Mouse (Mus musculus) myocyte (in vitro differentiated cells): ENCODE data around the gene Sema4b. TPM values are rescaled to one million over a fixed set of nuclear protein-coding genes. Genes with fewer than 3 reads are reported as not detected.

Experiments
- H3K27me3 ChIP-seq: one replicate; pipeline ENCODE4 v1.6.1; 2011; ENCODE audit not compliant: control insufficient read depth, insufficient read depth, insufficient read length
- H3K36me3 ChIP-seq: one replicate; pipeline ENCODE4 v1.6.1; 2011; ENCODE audit not compliant: control insufficient read depth, insufficient read depth
- H3K4me2 ChIP-seq: one replicate; pipeline ENCODE4 v1.6.1; 2011; ENCODE audit warnings: low read depth, control low read depth
- H3K4me3 ChIP-seq: one replicate; pipeline ENCODE4 v1.5.1; 2011; ENCODE audit warnings: mild to moderate bottlenecking, control low read depth, moderate library complexity
- H3K79me2 ChIP-seq: one replicate; pipeline ENCODE4 v1.6.1; 2011; ENCODE audit not compliant: control insufficient read depth, insufficient read depth
- H3ac ChIP-seq: one replicate; pipeline ENCODE4 v1.6.1; 2011; ENCODE audit not compliant: control insufficient read depth, insufficient read length
- CEBPB ChIP-seq: IDR thresholded peaks from 2 replicates; pipeline ENCODE4 v1.6.1; 2011; ENCODE audit warnings: mild to moderate bottlenecking, moderate library complexity; ENCODE audit not compliant: poor library complexity, insufficient read depth, severe bottlenecking
- E2F4 ChIP-seq: IDR thresholded peaks from one replicate; pipeline ENCODE4 v1.6.1; 2011; ENCODE audit warnings: mild to moderate bottlenecking, control low read depth, moderate library complexity; ENCODE audit not compliant: insufficient read depth
- MAX ChIP-seq: IDR thresholded peaks from one replicate; pipeline ENCODE4 v1.6.1; 2011; ENCODE audit warnings: low read depth, mild to moderate bottlenecking, control low read depth
- MYOD1 ChIP-seq, 3 experiments: IDR thresholded peaks; one replicate each; pipeline ENCODE4 v1.6.1; 2011; ENCODE audit warnings: control low read depth in 2 of 3, low read depth in 2 of 3, mild to moderate bottlenecking in 2 of 3, moderate library complexity in 1 of 3; ENCODE audit not compliant: insufficient read length in 2 of 3, control insufficient read depth in 1 of 3
- MYOG ChIP-seq, 3 experiments: IDR thresholded peaks; one replicate each; pipeline ENCODE4 v1.6.1; 2011; ENCODE audit warnings: control low read depth in 2 of 3, low read depth in 2 of 3, mild to moderate bottlenecking in 2 of 3; ENCODE audit not compliant: insufficient read length in 2 of 3, control insufficient read depth in 1 of 3, insufficient read depth in 1 of 3
- POLR2A ChIP-seq: IDR thresholded peaks from one replicate; pipeline ENCODE4 v1.6.1; 2011; ENCODE audit warnings: low read depth, mild to moderate bottlenecking, control low read depth, moderate library complexity; ENCODE audit not compliant: insufficient read length
- POLR2AphosphoS2 ChIP-seq: IDR thresholded peaks from one replicate; pipeline ENCODE4 v1.6.1; 2011; ENCODE audit warnings: low read depth, control low read depth; ENCODE audit not compliant: insufficient read length
- REST ChIP-seq: IDR thresholded peaks from one replicate; pipeline ENCODE4 v1.6.1; 2011; ENCODE audit warnings: mild to moderate bottlenecking, control low read depth, moderate library complexity; ENCODE audit not compliant: insufficient read depth, insufficient read length
- SRF ChIP-seq: IDR thresholded peaks from one replicate; pipeline ENCODE4 v1.6.1; 2011; ENCODE audit warnings: low read depth; ENCODE audit not compliant: control insufficient read depth, insufficient read length
- TCF12 ChIP-seq: IDR thresholded peaks from one replicate; pipeline ENCODE4 v1.6.1; 2011; ENCODE audit warnings: mild to moderate bottlenecking, control low read depth; ENCODE audit not compliant: poor library complexity, insufficient read depth, severe bottlenecking
- TCF3 ChIP-seq: IDR thresholded peaks from one replicate; pipeline ENCODE4 v1.6.1; 2011; ENCODE audit warnings: low read depth, control low read depth; ENCODE audit not compliant: insufficient read length
- USF1 ChIP-seq: IDR thresholded peaks from one replicate; pipeline ENCODE4 v1.6.1; 2011; ENCODE audit warnings: low read depth, mild to moderate bottlenecking, control low read depth, moderate library complexity
- polyA plus RNA-seq: library from polyadenylated mRNA; unstranded; fragments of >200 nt; fragmentation: generic; extraction: Trizol; gene quantifications from one replicate; pipeline ENCODE4 v1.2.1, GENCODE M21; 2012; ENCODE audit warnings: missing spikeins

The Sema4b gene
- polyA plus RNA-seq, 1 experiment = 11.4 TPM

DNA sequence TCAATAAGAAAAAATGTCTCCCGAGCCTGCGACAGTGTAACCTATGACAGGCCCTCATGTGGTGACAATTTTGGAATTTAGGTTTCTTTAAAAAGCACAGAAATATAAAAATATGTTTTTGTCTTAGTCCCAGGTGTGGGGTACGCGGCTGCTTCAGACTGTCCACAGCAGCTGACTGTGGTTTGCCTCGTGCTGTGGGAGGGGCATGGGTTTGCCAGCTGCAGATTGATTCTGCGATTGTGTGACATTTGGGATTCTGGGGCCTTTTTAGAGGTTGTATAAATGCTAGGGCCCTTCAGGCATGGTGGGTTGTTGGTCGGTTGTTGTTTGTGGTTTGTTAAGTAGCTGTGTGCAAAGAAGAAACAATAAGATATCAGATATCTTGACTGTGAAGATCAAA is 18.3 kb downstream of the Sema4b start:
- Histone ChIP-seq H3K79me2 (peaks cover 96% of the 10 kb centered on the region), H3ac (no peak overlapping the region), H3K4me3 (no peak overlapping the region), H3K4me2 (peak overlapping the region; percentile 27), H3K36me3 (no peaks in the 10 kb centered on the region), H3K27me3 (no peaks in the 10 kb centered on the region)
- TF ChIP-seq USF1 (no peak), REST (no peak), E2F4 (no peak), MAX (no peak), POLR2AphosphoS2 (no peak), POLR2A (no peak), MYOD1 (IDR thresholded peaks at IDR 0.05; ENCODE audit: control insufficient read depth in 1 of 3, insufficient read length in 2 of 3, low read depth in 2 of 3) (peak; percentile 45 to 89 (median 83)), SRF (no peak), MYOG (IDR thresholded peaks at IDR 0.05; ENCODE audit: control insufficient read depth in 1 of 3, insufficient read depth in 1 of 3, insufficient read length in 2 of 3, low read depth in 2 of 3) (peak in 2 of 3 experiments; percentile 87 to 92), TCF12 (peak; percentile 63), TCF3 (peak; percentile 85), CEBPB (no peak)

DNA sequence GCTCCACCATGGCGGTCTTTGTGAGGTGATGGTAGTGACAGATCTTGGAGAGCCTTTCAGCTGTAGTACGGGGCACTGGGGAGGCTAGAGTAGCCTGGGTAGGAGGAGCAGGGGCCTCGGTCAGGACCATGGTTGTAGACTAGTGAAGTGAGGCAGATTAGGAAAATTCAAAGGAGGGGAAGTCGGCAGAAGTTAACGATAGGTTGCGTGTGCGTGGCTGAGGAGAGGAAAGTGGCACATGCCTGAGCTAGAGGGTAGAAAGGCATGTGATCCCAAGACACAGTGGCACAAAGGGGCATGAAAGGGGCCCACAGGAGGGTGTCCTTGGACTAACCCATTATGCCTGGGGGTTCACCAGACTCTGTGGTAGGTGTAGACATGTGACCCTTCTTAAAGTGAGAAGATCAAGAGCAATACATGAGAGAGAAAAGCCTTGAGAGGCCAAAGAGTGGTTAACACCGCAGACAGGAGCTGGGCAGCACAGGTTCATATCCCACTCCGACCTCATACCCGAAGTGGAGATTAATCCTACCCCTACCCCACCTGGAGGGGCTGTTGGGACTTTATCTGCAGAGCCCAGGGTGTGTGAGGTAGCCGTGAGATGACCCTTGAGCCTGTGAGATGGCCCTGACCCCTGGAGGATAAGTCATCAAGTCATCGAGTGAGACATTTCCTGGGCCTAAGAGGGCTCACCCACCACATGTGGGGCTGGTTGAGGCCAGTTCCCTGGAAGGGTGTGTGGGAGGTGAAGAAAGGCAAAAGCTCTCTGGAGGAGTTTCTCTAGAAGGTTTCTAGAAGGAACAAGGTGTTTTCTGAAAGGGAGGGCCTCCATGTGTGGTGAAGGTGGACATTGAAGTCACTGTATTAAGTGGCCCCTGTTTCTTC is 19.3 kb downstream of the Sema4b start:
- TF ChIP-seq TCF12 (no peak), MYOG (IDR thresholded peaks at IDR 0.05; ENCODE audit: control insufficient read depth in 1 of 3, insufficient read depth in 1 of 3, insufficient read length in 2 of 3, low read depth in 2 of 3) (no peak), MAX (no peak)
- Histone ChIP-seq H3K4me3 (no peak overlapping the region), H3K79me2 (peaks cover 96% of the 10 kb centered on the region), H3ac (no peak overlapping the region), H3K27me3 (no peaks in the 10 kb centered on the region), H3K36me3 (no peaks in the 10 kb centered on the region), H3K4me2 (no peak overlapping the region)

DNA sequence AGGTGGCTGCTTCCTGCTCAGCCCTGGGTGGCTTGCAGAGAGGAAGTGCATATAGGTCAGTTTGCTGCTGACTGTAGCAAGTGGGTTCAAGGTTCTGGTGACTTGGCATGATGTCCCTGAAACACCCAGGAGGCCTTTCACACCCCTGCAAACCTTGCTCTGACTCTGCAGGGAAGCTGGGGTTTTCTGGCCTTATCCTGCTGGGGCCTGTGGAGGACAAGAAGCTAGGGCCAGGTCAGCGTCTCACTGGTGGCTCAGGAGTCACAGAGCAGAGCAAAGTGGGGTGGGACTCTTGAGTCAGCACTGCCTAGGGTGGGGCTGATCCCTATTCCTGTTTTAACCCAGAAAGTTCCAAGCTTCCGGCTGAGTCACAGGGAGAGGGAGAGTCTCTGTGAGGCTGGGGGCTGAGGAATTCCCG is 20.7 kb downstream of the Sema4b start:
- H3K4me3 ChIP-seq = no peak overlapping the region
- peak overlapping the region; percentile 59 for H3K4me2 ChIP-seq
- H3K79me2 ChIP-seq = peaks cover 88% of the 10 kb centered on the region
- no peaks in the 10 kb centered on the region for H3K36me3 ChIP-seq
- no peak overlapping the region for H3ac ChIP-seq
- no peaks in the 10 kb centered on the region for H3K27me3 ChIP-seq
- TF ChIP-seq CEBPB (no peak), MAX (no peak), TCF3 (no peak), POLR2A (no peak), SRF (no peak), USF1 (no peak), MYOD1 (IDR thresholded peaks at IDR 0.05; ENCODE audit: control insufficient read depth in 1 of 3, insufficient read length in 2 of 3, low read depth in 2 of 3) (no peak), REST (no peak), E2F4 (no peak), MYOG (IDR thresholded peaks at IDR 0.05; ENCODE audit: control insufficient read depth in 1 of 3, insufficient read depth in 1 of 3, insufficient read length in 2 of 3, low read depth in 2 of 3) (no peak), TCF12 (no peak), POLR2AphosphoS2 (no peak)

DNA sequence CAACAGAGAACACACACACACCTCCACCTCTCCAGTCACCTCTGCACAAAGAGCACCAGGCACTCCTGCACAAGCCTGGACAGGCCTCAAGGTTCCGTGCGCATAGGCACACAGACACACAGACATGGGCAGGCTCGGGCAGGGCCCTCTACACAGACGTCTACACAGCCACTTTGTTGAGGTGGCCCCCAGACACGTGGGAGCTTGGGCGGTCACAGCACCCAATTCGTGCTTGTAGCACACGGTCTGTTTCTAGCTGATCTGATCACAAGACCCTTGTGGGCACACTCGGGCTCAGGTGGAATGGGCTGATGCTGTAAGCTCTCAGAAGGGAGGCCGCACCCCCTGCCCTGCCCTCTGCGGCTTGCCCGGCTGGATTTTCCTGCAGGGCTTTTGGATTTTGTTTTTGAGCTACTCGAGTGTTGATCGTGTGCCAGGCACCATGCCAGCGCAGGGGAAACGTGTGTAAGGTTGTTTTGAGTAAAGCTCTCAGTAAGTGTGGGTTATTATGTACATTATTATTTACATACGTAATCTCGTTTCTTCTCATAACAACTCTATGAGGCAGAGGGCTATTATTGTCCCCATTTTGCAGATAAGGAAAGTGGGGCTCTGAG is 21.5 kb downstream of the Sema4b start:
- H3ac ChIP-seq = no peak overlapping the region

More for the DNA sequence above, 21.5 kb downstream of the Sema4b start:
- no peak for TF ChIP-seq MYOG (IDR thresholded peaks at IDR 0.05; ENCODE audit: control insufficient read depth in 1 of 3, insufficient read depth in 1 of 3, insufficient read length in 2 of 3, low read depth in 2 of 3)
- TF ChIP-seq E2F4 = no peak
- TF ChIP-seq TCF3 = no peak
- TF ChIP-seq POLR2A = no peak
- TF ChIP-seq SRF = no peak
- no peak for TF ChIP-seq USF1
- no peak for TF ChIP-seq TCF12
- no peak for TF ChIP-seq REST
- no peak for TF ChIP-seq MAX
- no peak for TF ChIP-seq POLR2AphosphoS2
- TF ChIP-seq MYOD1 (IDR thresholded peaks at IDR 0.05; ENCODE audit: control insufficient read depth in 1 of 3, insufficient read length in 2 of 3, low read depth in 2 of 3) = no peak
- no peak for TF ChIP-seq CEBPB
- Histone ChIP-seq H3K4me2 (no peak overlapping the region), H3K27me3 (no peaks in the 10 kb centered on the region), H3K4me3 (no peak overlapping the region), H3K36me3 (no peaks in the 10 kb centered on the region), H3K79me2 (peaks cover 80% of the 10 kb centered on the region)
